Mouse (Mus musculus): ENCODE measurements around the gene Kdr. TPM values are rescaled to one million over a fixed set of nuclear protein-coding genes. Genes with fewer than 3 reads are reported as not detected.

Gene Kdr
- under 1 TPM; 0.22 to 0.44 TPM for total RNA-seq (2023)

DNA sequence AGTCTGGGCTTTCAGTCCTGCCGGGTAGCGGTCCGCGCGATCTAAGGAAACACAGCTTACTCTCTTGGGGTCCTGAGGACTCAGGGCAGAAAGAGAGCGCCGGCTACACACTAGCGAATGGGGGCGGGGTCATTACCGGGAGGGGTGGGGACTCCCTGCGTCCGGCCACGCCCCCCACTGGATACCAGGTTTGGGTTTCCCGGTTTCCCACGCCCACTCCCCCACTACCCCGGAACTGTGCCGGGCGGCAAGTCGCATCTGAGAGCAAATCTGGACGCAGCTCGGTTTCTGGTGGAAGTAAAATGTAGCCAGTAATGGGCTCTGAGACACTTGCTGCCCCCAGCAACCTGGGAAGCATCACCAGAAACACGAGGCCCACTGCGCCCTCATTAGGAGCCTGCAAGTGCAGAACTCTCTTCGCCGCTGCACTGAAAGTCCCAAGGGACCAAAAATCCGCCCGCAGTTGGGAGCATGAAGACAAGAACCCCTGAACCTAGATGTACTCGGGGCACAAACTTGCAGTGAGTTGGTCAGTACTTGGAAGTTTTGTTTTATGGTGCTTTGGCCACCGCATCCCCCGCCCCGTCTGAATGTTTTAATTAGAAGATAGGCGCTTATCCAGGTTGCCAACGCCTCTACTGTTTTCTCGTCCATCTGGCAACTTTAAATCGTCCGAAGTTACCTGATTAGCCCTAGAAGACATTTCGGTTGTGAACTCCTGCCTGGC, at the start of gene Kdr:
Kdr (minus strand) TSS at position 85 of the 727 bp plus-strand sequence.

Other genes starting within 250 kb of the Kdr start
- 10 to 100 TPM; 48.3 to 58.2 TPM for gene Srd5a3, start 161.8 kb upstream of the Kdr start, total RNA-seq (2023)
- 10 to 100 TPM; 73.8 to 77.0 TPM for gene Tmem165, start 205.4 kb upstream of the Kdr start, total RNA-seq (2023)